Mouse (Mus musculus) lung, embryonic 16.5 days (tissue): ENCODE data around the gene Lap3. TPM values are rescaled to one million over a fixed set of nuclear protein-coding genes. Genes with fewer than 3 reads are reported as not detected.

Experiments used
- ATAC-seq: fragments of 200-750 bp; cut with Nextera tagmentation; 2 replicates; pipeline ENCODE4 v1.8.0; 2017; ENCODE audit warnings: low read depth, mild to moderate bottlenecking, moderate library complexity
- H3K27ac ChIP-seq: fragments of 300-500 bp; sonication (generic); 2 replicates; pipeline ENCODE4 v1.5.1; 2014; ENCODE audit warnings: mild to moderate bottlenecking, control low read depth, low read length
- H3K27me3 ChIP-seq: fragments of 300-500 bp; sonication (generic); 2 replicates; pipeline ENCODE4 v1.6.1; 2014; ENCODE audit warnings: low read depth, low read length, mixed read lengths; ENCODE audit not compliant: control insufficient read depth, insufficient read depth
- H3K36me3 ChIP-seq: fragments of 300-500 bp; sonication (generic); 2 replicates; pipeline ENCODE4 v1.6.1; 2014; ENCODE audit warnings: low read length; ENCODE audit not compliant: control insufficient read depth, insufficient read depth
- H3K4me1 ChIP-seq: fragments of 300-500 bp; sonication (generic); replicated peaks from 2 replicates; pipeline ENCODE4 v1.6.1; 2014; ENCODE audit warnings: low read length, mixed read lengths; ENCODE audit not compliant: control insufficient read depth, insufficient read depth
- H3K4me2 ChIP-seq: fragments of 300-500 bp; sonication (generic); 2 replicates; pipeline ENCODE4 v1.6.1; 2014; ENCODE audit warnings: low read depth, low read length, control low read depth
- H3K4me3 ChIP-seq: fragments of 300-500 bp; sonication (generic); 2 replicates; pipeline ENCODE4 v1.5.1; 2014; ENCODE audit warnings: mild to moderate bottlenecking, low read length, control low read depth
- H3K9ac ChIP-seq: fragments of 300-500 bp; sonication (generic); 2 replicates; pipeline ENCODE4 v1.6.1; 2014; ENCODE audit warnings: low read length, control low read depth
- H3K9me3 ChIP-seq: fragments of 300-500 bp; sonication (generic); 2 replicates; pipeline ENCODE4 v1.6.1; 2016; ENCODE audit warnings: low read length; ENCODE audit not compliant: control insufficient read depth
- WGBS: fragments of 180-500 bp; shearing (Covaris S2); extraction: QIAGEN DNeasy Blood & Tissue Kit; methylation state at CpG from one replicate; pipeline ENCODE4 v1.1.7; 2014; 5-methylcytosine and 5-hydroxymethylcytosine counted together
- polyA plus RNA-seq: library from polyadenylated mRNA; unstranded; fragments of >200 nt; fragmentation: Nextera tagmentation; extraction: Ambion mirVana; gene quantifications from 2 replicates; pipeline ENCODE4 v1.2.1, GENCODE M21; 2015

The Lap3 gene
- polyA plus RNA-seq, 1 experiment from 2014 or later = 89.2 TPM

DNA sequence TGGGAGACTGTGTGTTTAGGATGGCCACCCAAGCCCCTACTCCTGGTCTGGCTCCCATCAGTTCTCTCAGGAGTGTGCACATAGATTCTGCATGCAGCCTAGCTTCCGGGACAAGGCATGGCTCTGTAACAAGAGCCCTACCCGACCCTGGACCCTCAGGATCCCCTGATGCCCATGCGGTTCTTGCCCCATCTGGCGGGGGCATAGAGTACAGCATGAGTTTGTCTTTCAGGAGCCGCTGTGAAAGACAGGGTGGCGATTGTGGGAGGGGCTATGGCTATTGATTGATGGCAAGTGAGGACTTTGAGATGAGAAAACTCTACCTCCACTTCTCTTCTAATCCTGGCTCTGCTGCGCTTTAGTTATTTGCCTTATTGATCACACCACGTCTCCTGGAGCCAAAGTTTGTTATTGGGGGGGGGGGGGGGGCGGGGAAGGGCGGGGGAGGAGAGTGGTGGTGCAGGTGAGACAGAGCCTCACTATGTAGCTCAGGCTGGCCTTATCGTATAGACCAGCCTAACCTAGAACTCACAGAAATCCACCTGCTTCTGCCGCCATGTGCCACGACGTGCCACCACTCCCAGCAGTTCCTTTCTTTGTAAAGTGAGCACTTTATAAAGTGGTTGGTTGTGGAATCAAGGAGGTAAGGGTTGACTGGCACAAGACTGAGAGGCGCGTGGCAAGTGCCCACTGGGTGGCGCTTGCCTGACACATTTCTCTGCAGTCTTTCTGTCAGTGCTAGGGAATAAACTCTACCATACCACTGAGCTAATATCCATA lies 41.3 kb downstream of the Lap3 start:
- Histone ChIP-seq H3K9me3 (no peaks in the 10 kb centered on the region), H3K36me3 (no peaks in the 10 kb centered on the region), H3K4me1 (no peaks in the 10 kb centered on the region), H3K4me2 (no peak overlapping the region), H3K27me3 (no peaks in the 10 kb centered on the region), H3K4me3 (no peak overlapping the region), H3K27ac (no peak overlapping the region), H3K9ac (no peak overlapping the region)
- peak; percentile 56 for ATAC-seq
- WGBS = 9% methylated on average over 17 of the region's 17 CpGs

DNA sequence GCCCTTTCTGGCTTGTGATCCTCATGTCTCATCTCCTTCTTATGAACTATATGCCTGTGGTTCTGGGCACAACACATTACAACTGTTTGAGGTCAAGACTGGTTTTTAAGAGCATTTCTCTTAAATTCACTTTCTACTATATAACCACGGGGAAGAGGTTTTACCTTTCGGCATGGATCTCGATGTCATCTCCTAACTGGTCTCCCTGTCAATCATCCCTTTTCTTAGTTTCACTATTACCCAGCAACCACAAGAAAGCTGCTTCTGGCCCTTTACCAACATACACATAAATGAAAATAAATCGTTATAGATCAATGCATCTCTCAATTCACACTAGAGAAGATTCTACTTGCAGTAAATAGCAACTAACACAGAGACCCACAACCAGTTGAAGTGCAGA lies 42.0 kb downstream of the Lap3 start:
- no peak overlapping the region for H3K27ac ChIP-seq
- no peaks in the 10 kb centered on the region for H3K27me3 ChIP-seq
- no peak overlapping the region for H3K4me3 ChIP-seq
- H3K4me1 ChIP-seq = no peaks in the 10 kb centered on the region
- no peak for ATAC-seq
- no peaks in the 10 kb centered on the region for H3K9me3 ChIP-seq
- no peak overlapping the region for H3K9ac ChIP-seq
- 78% methylated on average over 4 of the region's 4 CpGs for WGBS
- H3K36me3 ChIP-seq = no peaks in the 10 kb centered on the region
- H3K4me2 ChIP-seq = no peak overlapping the region

DNA sequence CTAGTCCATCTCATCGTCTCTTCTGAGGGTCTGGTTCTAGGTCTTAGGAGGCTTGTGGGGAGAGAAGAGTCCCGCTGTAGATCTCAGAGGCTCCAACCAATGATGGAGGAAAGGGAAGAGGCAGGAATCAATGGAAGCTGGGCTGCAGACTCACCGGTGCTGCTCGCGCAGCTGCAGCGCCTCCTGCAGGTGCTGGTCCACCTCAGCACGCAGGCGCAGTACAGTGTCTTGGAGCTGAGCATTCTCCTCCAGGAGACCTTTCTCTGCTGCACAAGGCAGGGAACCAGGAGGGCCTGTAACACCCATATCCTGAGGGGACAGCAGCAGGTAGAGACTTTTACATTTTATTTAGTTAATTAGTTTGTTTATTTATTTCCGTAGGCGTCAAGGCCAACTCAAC lies 46.3 kb downstream of the Lap3 start:
- ATAC-seq = no peak
- Histone ChIP-seq H3K4me3 (no peak overlapping the region), H3K9ac (no peak overlapping the region), H3K27ac (no peak overlapping the region), H3K36me3 (no peaks in the 10 kb centered on the region), H3K27me3 (no peaks in the 10 kb centered on the region), H3K4me1 (no peaks in the 10 kb centered on the region), H3K9me3 (no peaks in the 10 kb centered on the region), H3K4me2 (no peak overlapping the region)
- WGBS = 56% methylated on average over 10 of the region's 10 CpGs

DNA sequence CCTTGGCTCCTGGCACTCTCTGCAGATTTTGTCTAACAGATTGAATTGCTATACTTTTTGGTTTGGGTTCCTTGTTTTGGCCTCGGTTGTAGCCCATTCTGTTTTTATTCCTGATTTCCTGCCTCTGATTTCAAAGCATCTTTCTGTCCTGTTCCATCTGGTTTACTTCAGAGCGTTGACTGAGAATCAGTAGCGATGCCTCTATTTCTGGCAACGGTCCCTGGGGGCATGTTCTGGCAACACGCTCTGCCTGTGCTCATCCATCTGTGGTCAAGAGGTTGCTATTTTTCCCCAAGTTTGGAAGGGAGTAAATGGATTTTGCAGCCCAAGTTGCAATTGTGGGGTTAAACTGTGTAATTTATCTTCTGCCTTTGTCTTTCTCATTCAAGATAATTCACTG lies 50.2 kb downstream of the Lap3 start:
- H3K9ac ChIP-seq = no peak overlapping the region
- no peaks in the 10 kb centered on the region for H3K9me3 ChIP-seq
- H3K27ac ChIP-seq = no peak overlapping the region
- no peak overlapping the region for H3K4me3 ChIP-seq
- H3K4me1 ChIP-seq = no peaks in the 10 kb centered on the region
- no peaks in the 10 kb centered on the region for H3K36me3 ChIP-seq
- no peak overlapping the region for H3K4me2 ChIP-seq
- ATAC-seq = no peak
- WGBS = 64% methylated on average over 5 of the region's 5 CpGs
- no peaks in the 10 kb centered on the region for H3K27me3 ChIP-seq

DNA sequence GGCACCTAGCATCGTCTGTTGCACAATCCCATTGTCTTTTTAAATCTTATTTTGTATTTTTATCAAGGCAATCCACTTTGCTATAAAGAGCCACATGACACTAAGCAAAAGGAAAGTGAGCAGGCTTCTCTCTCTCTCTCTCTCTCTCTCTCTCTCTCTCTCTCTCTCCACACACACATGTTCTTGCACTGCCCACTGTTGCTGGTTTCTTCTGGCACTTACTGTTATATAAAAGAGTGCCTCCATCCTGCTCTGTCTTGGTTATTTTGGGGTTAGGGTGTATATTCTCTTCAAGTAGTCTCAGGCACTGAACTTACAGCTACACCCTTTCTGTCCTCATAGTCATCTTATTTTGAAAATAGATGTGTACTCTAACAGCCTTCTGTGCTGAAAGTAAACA lies 56.4 kb downstream of the Lap3 start:
- WGBS = 86% methylated on average over 1 of the region's 1 CpGs
- H3K27me3 ChIP-seq = no peaks in the 10 kb centered on the region
- ATAC-seq = no peak

More for the DNA sequence above, 56.4 kb downstream of the Lap3 start:
- H3K9ac ChIP-seq = no peak overlapping the region
- no peak overlapping the region for H3K27ac ChIP-seq
- H3K4me1 ChIP-seq = no peaks in the 10 kb centered on the region
- no peak overlapping the region for H3K4me3 ChIP-seq
- no peaks in the 10 kb centered on the region for H3K9me3 ChIP-seq
- H3K36me3 ChIP-seq = no peaks in the 10 kb centered on the region
- H3K4me2 ChIP-seq = no peak overlapping the region

Other genes with a start within 250 kb of the Lap3 start
- gene Qdpr, start 43.1 kb upstream of the Lap3 start, polyA plus RNA-seq = 126 and 127 TPM in 2 replicates
- gene Clrn2, start 39.6 kb upstream of the Lap3 start, polyA plus RNA-seq = not detected in 2 replicates
- 232 and 240 TPM in 2 replicates for gene Med28, start 26.9 kb downstream of the Lap3 start, polyA plus RNA-seq
- gene Fam184b, start 146.2 kb downstream of the Lap3 start, polyA plus RNA-seq = 0.23 and 0.35 TPM in 2 replicates
- gene Ncapg, start 176.5 kb downstream of the Lap3 start, polyA plus RNA-seq = 59.6 and 67.1 TPM in 2 replicates